Mouse (Mus musculus): ENCODE measurements around the gene Gm15262.
A peak's percentile ranks its signal among the peaks of the same experiment; 100 is the strongest.
"Not testable (repeated sequence)": the region's sequence is repeated elsewhere in the genome, so short reads cannot be mapped to it uniquely, and the experiment has no call there.

Gene Gm15262

DNA sequence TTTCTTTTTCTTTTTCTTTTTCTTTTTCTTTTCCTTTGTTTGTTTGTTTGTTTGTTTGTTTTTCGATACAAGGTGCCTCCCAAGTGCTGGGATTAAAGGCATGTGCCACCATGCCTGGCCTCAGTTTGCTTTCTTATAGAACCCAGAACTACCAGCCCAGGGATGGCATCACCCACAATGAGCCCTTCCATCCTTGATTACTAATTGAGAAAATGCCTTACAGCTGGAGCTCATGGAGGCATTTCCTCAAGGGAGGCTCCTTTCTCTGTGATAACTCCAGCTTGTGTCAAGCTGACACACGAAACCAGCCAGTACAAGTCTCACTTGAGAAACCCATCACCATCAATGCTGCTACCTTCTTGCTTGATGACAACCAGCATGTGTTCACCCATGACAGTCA is at the start of gene Gm15262:
Gm15262 (plus strand) TSS at position 301 of the 400 bp plus-strand sequence.
- not testable (repeated sequence) for DNase-seq

DNA sequence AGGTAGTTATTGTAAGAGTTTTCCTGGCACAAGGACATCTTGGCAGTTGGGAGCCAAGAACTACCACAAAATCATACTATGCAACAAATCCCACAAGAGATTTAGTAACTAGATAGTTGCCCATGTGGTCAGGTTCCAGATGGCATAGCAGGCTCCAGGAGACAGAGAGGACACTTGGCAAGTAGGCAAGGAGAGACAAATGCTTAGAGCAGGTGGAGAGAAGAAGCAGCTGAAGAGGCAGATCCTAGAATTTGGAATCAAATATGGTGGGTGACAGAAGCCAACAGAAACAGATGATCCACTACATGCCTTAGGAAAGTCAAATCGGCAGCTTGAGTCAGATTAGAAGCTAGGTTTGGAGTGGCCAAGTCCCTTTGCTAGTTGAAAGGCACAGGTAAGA is 20.9 kb downstream of the Gm15262 start:
- DNase-seq: no peak

DNA sequence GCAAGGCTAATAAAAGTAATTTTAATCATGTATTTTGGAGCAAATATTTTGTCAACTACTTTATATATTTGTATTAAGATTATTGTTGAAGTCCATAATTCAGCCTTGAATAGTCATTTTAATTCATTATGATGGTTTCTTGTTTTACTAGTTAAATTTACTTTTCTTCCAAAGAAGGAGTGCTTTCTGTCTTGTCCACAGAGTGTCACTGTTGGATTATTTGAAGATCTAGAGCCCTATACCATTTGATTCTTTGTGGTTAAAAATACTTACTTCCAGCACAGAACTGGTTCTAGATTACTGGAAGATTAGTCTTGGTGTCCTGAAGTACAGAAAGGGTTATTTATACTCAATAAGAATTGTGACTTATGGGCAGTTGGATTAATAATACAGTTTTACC is 29.2 kb downstream of the Gm15262 start:
- DNase-seq: no peak

DNA sequence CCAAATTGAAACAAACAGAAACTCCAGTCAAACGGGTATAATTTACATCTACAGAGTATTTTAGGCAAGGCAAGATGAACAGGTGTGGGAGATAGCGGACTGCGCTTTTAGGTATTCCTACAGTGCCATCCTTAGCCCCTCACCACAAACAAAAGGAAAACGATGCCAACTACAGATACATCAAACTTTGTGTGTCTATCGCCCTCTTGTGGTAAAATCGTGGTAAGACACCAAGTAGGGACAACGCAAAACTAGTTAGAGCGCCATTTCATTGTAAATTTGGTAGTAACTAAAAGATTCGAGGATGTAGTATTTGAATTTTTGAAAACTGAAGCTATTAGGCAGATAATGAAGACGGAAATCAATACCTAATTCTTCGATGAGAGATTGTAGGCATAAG is 83.7 kb downstream of the Gm15262 start:
- DNase-seq: no peak

DNA sequence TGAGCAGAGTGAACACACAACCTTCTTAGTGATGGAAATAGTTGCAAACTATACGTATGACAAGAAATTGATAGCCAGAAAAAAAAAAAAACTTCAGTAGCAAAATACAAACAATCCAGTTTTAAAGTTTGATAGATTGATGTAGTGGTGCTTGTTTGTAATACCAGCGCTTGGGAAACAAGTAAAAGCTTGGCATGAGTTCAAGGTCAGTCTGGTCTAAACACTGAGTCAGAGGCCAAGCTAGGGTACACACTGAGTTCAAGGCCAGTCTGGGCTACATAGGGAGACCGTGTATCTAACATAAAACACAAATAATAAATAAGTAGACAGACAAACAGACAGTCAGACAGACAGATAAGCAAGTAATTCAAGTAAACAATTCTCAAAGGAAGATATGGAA is 84.2 kb downstream of the Gm15262 start:
- DNase-seq: no peak

DNA sequence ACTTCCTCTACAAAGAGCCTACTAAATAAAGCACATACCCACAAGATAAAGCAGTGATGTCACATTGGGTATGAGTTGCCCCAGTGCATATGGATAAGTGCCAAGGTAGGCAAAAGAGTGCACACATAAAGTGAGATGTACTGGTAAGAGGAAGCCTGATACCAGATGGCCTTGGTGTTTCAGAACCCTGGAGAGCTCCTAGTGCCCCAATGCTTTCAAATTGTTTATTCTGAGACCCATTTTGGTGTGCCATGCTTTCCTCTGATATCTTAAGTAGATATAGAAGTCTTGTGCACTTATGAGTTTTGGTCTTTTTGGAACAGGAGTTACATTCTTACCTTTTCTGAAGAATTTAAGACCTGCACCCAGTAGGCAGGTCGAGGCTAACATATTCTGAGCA is 88.3 kb downstream of the Gm15262 start:
- peak in 1 of 2 experiments; percentile 2 for DNase-seq

DNA sequence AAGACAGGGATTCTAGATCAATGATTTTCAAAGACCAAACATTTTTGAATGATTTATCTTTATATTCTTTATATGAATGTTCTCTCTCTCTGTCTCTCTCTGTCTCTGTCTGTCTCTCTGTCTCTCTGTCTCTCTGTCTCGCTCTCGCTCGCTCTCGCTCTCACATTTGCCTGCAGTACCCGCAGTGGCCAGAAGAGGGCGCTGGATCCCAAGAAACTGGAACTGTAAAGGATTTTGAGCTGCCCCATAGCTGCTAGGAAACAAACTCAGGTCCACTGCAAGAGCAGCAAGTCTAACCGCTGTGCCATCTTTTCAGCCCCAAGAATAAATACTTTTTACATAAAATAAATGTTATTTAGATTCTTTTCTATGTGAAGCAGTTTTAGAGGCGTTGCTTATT is 98.5 kb downstream of the Gm15262 start:
- peak; percentile 4 to 31 for DNase-seq

DNA sequence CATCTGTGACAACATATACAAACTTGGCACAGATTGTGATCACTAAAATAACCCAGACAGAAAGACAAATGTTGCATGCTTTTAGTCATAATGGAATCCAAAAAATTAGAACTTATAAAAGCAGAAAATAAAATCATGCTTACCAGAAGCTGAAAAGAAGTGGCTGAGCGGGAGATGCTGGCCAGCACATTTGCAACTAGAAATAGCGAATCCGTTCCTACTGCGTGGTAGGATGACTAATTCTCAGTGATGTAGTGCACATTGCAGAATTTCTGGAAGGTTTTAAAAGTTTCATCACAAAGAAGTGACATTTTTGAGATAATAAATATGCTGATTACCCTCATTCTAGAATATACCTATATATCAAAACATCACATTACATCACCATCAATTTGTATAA is 100.7 kb downstream of the Gm15262 start:
- no peak for DNase-seq

DNA sequence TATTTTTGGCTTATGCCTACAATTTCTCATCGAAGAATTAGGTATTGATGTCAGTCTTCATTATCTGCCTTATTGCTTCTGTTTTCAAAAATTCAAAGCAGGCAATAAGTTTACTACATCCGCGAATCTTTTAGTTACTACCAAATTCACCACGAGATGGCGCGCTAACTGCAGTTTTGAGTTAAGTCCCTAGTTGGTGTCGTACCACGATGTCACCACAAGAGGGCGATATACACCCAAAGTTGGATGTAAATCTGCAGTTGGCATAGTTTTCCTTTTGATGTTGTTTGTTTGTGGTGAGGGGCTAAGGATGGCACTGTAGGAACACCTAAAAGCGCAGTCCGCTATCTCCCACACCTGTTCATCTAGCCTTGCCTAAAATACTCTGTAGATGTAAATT is 111.9 kb downstream of the Gm15262 start:
- peak; percentile 45 to 80 for DNase-seq

DNA sequence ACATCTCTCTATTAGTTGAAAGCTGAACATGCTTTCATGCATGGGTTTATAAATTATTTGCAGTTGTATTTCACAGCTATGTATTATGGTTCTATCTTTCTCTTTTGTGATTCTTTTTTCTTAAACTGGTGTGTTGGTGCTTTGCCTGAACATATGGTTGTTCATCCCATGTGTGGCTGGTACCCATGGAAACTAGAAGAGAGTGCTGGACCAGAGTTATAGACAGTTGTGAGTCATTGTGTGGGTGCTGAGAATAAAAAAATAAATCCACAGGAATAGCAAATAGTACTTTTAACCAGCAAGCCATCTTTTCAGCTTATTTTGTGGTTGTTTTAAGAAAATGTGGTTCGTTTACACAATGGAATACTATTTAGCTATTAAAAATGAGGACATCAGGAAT is 123.9 kb downstream of the Gm15262 start:
- no peak for DNase-seq
